Mouse (Mus musculus) embryo, embryonic 10 days (tissue): ENCODE measurements at regions not wholly inside any gene's neighbourhood (a gene's known extent, or its start where the extent isn't known, plus 50 kb on each side); places are given as distances from the start of the nearest gene placed in this dataset.
"Not testable (repeated sequence)": the region's sequence is repeated elsewhere in the genome, so short reads cannot be mapped to it uniquely, and the experiment has no call there.

ENCODE experiments used
- DNase-seq: peaks from one replicate; pipeline ENCODE4 v3.0.0-alpha.2; 2015; ENCODE audit warnings: low spot score

DNA sequence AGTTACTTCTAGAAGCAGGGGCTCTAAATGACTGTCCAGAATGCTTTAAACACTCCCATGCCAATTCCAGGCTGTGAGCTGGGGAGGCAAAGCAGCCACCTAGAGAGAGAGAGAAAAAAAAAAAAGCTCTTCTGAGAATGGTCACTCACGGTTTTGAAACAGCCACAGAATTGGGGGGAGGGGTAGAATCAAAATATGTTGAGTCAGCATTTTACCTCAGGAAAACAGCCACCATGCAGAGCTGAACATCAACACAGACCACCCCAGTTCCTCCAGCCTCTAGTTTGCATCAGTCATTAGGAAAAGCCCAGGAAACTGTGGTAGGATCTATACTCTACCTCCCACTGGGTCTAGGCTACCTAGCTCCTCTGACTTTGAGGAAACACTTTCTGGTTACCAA, 124.1 kb upstream of the Gm5150 start:
- no peak for DNase-seq

DNA sequence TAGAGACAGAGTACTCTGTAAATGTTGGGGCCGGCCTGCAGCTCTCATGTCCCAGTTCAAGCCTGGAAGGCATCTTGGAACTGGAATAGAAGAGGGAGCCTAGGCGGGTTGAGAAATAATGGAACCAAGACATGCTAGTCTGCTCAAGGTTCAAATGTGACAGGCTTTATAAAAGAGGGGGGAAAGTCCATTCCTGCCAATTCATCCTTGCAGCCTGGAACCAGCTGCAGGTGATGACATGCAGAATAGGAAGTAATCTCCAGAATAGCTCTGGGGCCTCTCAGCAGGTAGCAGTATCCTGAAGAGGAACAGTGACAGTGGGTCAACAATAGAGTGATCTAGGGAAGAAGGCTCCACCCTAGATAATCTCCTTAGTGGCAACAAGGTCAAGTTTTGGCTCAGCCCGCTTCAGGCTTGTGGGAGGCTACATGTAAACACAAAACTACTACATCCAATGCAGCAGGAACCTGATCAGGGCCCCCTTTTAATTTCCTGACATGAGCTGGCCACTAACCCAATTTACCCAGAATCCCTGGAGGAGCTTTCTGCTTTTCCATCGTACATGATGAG, 119.2 kb upstream of the Gm5150 start:
- DNase-seq: not testable (repeated sequence)

DNA sequence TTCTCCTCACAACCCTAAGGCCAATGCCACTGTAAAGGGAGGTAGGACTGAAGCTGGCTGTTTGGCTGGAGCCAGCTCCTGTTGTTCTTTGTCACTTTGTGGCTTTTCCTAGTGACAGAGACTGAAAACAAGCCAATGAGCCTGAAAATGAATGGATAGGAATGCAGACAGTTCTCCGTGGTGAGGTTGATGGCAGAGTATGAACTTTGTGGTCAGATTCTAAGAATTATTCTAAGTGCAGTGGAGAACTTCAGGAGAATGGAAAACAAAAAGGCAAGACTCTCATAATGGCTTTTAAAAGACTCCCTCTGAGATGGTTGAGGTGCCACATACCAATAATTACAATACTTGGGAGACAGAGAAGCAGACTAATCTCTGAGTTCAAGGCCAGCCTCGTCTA, 109.7 kb upstream of the Gm5150 start:
- no peak for DNase-seq

DNA sequence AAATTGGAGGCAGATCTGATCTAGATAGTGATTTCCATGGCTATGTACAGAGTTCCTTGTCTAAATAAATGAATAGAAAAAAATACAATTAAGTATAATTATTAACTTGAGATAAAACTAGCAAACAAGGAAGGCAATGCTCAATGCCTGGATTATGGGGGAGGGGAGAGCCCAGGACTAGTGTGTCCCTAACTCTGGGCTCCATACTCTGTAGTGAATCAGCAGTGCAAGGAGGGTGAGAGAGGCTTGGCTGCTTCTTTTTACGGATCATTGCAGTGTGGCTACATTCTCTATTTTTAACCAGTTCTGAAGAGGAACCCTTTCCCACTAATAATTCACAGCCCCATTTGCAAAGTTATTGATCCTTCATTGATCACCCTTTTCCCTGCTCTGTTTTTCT, 101.3 kb upstream of the Gm5150 start:
- no peak for DNase-seq

DNA sequence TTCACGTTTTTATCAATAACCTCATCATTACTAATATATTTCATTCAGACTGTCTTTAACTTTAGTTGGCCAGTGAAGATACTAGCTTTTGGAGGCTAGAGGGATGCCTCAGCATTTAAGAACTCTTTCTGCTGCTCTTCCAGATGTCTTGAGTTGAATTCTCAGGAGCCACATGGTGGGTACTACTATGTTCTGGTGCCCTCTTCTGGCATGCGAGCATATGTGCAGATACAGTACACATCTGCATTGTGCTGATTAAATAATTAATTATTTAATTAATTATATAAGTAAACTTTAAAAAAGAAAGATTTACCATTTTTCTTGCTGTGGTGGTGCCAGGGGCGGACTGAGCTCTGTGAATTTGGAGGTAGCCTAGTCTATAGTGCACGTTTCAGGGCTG, 98.8 kb upstream of the Gm5150 start:
- peak; percentile 6 for DNase-seq

DNA sequence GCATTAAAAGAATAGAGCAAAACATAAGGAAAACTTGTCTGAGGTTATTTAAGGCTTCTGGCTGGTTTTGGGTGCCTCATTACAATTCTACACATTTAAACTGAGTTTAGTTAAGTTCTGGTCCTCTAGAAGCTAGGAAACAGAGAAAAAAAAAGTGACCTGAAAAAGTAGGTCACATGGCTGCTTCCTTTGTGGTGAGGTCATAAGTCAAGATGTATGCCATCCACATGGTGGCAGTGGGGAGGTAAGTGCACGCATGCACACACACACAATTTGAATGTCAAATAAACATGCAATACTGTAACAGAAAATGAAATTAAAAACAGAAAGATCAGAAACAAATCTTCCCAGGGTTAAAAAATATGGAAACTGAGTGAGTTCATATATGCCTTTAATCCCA, 96.9 kb upstream of the Gm5150 start:
- DNase-seq: no peak

DNA sequence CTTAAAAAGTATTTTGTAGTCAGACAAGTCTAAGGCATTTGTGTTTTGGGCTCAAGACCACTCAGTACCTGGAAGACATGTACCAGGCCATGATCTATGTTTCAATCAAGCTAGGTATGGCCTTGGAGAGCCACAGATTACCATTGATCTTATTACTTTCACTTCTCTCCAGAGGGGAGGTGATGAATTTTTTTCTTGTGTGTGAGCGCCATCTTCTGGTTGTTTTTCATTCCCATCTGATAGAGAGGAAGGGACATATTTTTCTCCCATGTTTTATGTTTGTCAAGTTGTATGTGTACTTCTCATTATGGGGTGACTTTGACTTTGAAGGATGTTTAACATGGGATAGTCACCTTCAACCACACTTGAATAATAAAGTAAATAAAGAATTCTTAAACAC, 80.3 kb upstream of the Gm5150 start:
- no peak for DNase-seq

DNA sequence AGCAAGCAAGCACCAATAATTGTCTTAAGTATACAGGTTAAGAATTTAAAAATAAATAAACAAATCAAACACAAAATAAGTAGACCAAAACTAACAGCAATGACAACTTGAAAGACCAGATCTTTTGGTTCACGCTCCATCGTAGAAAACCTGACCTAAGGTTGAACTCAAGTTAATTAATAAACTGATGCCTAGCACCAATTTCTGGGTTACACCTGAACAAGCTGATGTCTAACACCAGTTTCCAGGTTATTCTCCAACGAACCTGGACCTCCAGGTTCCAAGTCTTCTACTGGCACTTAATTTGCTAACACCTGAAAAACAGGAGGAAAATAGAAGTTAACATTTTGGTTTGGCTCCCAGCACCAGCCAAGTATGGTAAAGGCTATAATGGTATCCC, 79.1 kb upstream of the Gm5150 start:
- DNase-seq: no peak

DNA sequence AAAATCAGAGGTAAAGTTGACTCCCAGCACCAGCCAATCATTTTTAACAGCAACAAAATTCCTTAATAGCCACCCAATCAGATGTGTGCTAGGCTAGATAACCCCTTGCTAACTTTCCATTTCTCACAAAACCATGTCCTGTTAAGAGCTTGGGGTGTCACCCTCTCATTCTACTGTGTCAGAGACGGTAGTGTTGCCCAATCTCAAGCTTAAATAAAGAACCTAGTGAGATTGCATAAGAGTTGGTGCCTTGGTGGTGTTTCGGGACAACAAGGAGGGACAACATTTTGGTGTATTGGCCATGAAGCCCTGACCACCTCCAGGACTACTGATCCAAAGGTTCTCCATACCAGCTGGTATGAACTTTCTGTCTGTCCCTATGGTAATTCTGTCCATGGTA, 72.9 kb upstream of the Gm5150 start:
- no peak for DNase-seq

DNA sequence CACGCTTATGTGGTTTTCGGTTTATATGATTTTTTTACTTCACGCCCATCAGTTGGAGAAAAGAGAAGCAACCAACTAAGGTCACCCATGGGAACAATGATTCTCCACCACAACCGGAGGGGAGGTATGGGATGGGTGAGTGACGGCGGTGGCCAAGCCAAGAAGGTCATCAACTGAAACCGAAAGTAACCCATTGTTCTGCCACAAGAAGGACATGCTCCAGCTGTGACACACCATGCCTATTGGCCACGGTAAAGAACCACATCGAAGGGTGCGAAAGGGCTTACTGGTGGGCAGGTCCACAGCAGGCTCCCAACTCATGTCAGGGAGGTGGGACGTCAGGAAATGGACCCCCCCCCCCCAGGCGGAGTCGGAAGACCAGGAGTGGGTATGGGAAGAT, 65.7 kb upstream of the Gm5150 start:
- DNase-seq: no peak

DNA sequence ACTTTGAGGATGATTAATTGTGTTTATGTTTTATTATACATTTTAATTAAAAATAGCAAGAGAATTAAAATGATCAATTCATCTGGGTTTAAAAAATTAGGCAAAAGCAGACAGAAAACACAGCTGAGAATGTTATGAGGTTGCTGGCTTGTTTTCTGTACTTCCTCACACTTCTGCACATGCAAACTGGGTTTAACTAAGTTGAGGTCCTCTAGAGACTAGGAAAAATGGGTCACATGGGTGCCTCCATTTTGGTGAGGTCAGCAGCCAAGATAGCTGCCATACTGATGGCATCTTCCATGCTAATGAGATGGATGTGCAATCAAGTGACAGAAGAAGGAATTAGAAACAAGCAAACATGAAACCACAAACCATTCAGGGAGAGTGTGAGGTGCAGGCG, 64.7 kb upstream of the Gm5150 start:
- DNase-seq: no peak

DNA sequence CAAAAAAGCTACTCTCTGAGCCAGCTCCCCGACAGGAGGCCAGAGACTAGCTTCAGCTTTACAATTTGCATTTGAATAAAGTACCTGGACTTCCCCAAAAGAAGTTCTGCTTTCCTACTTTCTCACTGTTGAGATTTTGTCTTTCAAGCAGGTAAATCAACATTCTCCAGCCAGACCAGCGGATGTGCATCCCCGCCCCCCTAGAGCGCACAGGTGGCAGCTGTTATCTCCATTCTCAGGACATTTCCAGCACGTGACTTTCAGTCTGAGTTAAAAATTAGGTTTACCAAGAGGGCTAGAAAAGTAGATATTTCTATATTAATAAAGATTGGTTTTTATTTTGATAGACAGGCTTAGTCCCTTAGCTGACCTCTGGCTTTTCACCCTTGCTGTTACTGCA, 51.5 kb upstream of the Gm5150 start:
- DNase-seq: not testable (repeated sequence)
